Mouse (Mus musculus): ENCODE measurements around the gene Cnppd1. TPM values are rescaled to one million over a fixed set of nuclear protein-coding genes. Genes with fewer than 3 reads are reported as not detected.

Cnppd1 gene
- polyA plus RNA-seq, 1 experiment from 2014 or later = 36.2 TPM

- Histone ChIP-seq H3K4me3 (peak within 1 kb of the TSS; percentile 72), H3K4me1 (peaks cover 21% of the 10 kb centered on the region), H3K36me3 (peaks cover 70% of the 10 kb centered on the region), H3K27me3 (replicated peaks) (no peaks in the 10 kb centered on the region), H3K9me3 (no peaks in the 10 kb centered on the region), H3K4me2 (peak within 1 kb of the TSS; percentile 99), H3K9ac (peak within 1 kb of the TSS; percentile 84), H3K27ac (replicated peaks) (peak within 1 kb of the TSS; percentile 43)
- ATAC-seq (ENCODE audit: extremely low read depth, insufficient number of reproducible peaks, low FRiP score, low TSS enrichment) = peak; percentile 81
- under 1% methylated on average over 31 of the region's 31 CpGs for WGBS
Measured at GRCm38 (mm10) chr1:75180105-75180590, 37.6 kb upstream of the Cnppd1 start, which contains the start of gene Abcb6. TSS of gene Abcb6 (minus strand) at chr1:75180392.

GRCm38 (mm10) chr1:75179334-75180104 is 37.0 kb upstream of the Cnppd1 start:
- ATAC-seq (ENCODE audit: extremely low read depth, insufficient number of reproducible peaks, low FRiP score, low TSS enrichment) = peak; percentile 11; the same call in 1 of the 2 replicates
- Histone ChIP-seq H3K36me3 (peaks cover 69% of the 10 kb centered on the region), H3K9ac (peak overlapping the region; percentile 84), H3K9me3 (no peaks in the 10 kb centered on the region), H3K4me2 (peak overlapping the region; percentile 99), H3K27ac (replicated peaks) (peak overlapping the region; percentile 43), H3K27me3 (replicated peaks) (no peaks in the 10 kb centered on the region), H3K4me1 (peaks cover 21% of the 10 kb centered on the region), H3K4me3 (peak overlapping the region; percentile 72)
- 5% methylated on average over 23 of the region's 23 CpGs for WGBS

GRCm38 (mm10) chr1:75168472-75169464 is 26.3 kb upstream of the Cnppd1 start, which contains the start of gene Zfand2b:
TSS of gene Zfand2b (plus strand) at chr1:75168646.
- Histone ChIP-seq H3K4me1 (peaks cover 15% of the 10 kb centered on the region), H3K9me3 (no peaks in the 10 kb centered on the region), H3K4me2 (peak within 1 kb of the TSS; percentile 83), H3K27ac (replicated peaks) (peak within 1 kb of the TSS; percentile 87), H3K36me3 (peaks cover 42% of the 10 kb centered on the region), H3K9ac (peak within 1 kb of the TSS; percentile 86), H3K27me3 (replicated peaks) (no peaks in the 10 kb centered on the region), H3K4me3 (peak within 1 kb of the TSS; percentile 70)
- peak; percentile 98 for ATAC-seq (ENCODE audit: extremely low read depth, insufficient number of reproducible peaks, low FRiP score, low TSS enrichment)
- WGBS = 1% methylated on average over 59 of the region's 59 CpGs

GRCm38 (mm10) chr1:75168093-75168471 is 25.6 kb upstream of the Cnppd1 start:
- Histone ChIP-seq H3K27ac (replicated peaks) (peak overlapping the region; percentile 87), H3K9ac (peak overlapping the region; percentile 86), H3K4me2 (peak overlapping the region; percentile 83), H3K27me3 (replicated peaks) (no peaks in the 10 kb centered on the region), H3K4me1 (peaks cover 15% of the 10 kb centered on the region), H3K4me3 (peak overlapping the region; percentile 70), H3K9me3 (no peaks in the 10 kb centered on the region), H3K36me3 (peaks cover 36% of the 10 kb centered on the region)
- ATAC-seq (ENCODE audit: extremely low read depth, insufficient number of reproducible peaks, low FRiP score, low TSS enrichment) = no peak
- WGBS = 8% methylated on average over 7 of the region's 7 CpGs

- Histone ChIP-seq H3K9ac (no peak overlapping the region), H3K4me3 (no peak overlapping the region), H3K9me3 (no peaks in the 10 kb centered on the region), H3K27ac (replicated peaks) (no peak overlapping the region), H3K27me3 (replicated peaks) (no peaks in the 10 kb centered on the region), H3K4me2 (no peak overlapping the region), H3K4me1 (no peaks in the 10 kb centered on the region), H3K36me3 (no peaks in the 10 kb centered on the region)
- 53% methylated on average over 4 of the region's 4 CpGs for WGBS
- no peak for ATAC-seq (ENCODE audit: extremely low read depth, insufficient number of reproducible peaks, low FRiP score, low TSS enrichment)
Measured at GRCm38 (mm10) chr1:75160256-75160617, 17.7 kb upstream of the Cnppd1 start.

- WGBS = 45% methylated on average over 5 of the region's 5 CpGs
- H3K4me2 ChIP-seq = no peak overlapping the region
- no peak overlapping the region for H3K4me3 ChIP-seq
- H3K9ac ChIP-seq = no peak overlapping the region
- H3K4me1 ChIP-seq = no peaks in the 10 kb centered on the region
- no peak overlapping the region for H3K27ac ChIP-seq (replicated peaks)
- H3K9me3 ChIP-seq = no peaks in the 10 kb centered on the region
- no peak for ATAC-seq (ENCODE audit: extremely low read depth, insufficient number of reproducible peaks, low FRiP score, low TSS enrichment)
- no peaks in the 10 kb centered on the region for H3K27me3 ChIP-seq (replicated peaks)
- H3K36me3 ChIP-seq = no peaks in the 10 kb centered on the region
Measured at GRCm38 (mm10) chr1:75159540-75160255, 17.2 kb upstream of the Cnppd1 start.

- no peaks in the 10 kb centered on the region for H3K27me3 ChIP-seq (replicated peaks)
- no peaks in the 10 kb centered on the region for H3K36me3 ChIP-seq
- ATAC-seq (ENCODE audit: extremely low read depth, insufficient number of reproducible peaks, low FRiP score, low TSS enrichment) = no peak
- H3K4me1 ChIP-seq = no peaks in the 10 kb centered on the region
- H3K9ac ChIP-seq = no peak overlapping the region
- H3K4me3 ChIP-seq = no peak overlapping the region
- H3K9me3 ChIP-seq = no peaks in the 10 kb centered on the region
- no peak overlapping the region for H3K27ac ChIP-seq (replicated peaks)
- no peak overlapping the region for H3K4me2 ChIP-seq
Measured at GRCm38 (mm10) chr1:75158990-75159389, 16.5 kb upstream of the Cnppd1 start.

GRCm38 (mm10) chr1:75155837-75156236 is 13.3 kb upstream of the Cnppd1 start:
- H3K9ac ChIP-seq = no peak overlapping the region
- ATAC-seq (ENCODE audit: extremely low read depth, insufficient number of reproducible peaks, low FRiP score, low TSS enrichment) = no peak
- no peak overlapping the region for H3K4me3 ChIP-seq
- no peaks in the 10 kb centered on the region for H3K9me3 ChIP-seq
- H3K27ac ChIP-seq (replicated peaks) = no peak overlapping the region
- no peak overlapping the region for H3K4me2 ChIP-seq
- 32% methylated on average over 3 of the region's 3 CpGs for WGBS
- H3K4me1 ChIP-seq = no peaks in the 10 kb centered on the region
- H3K27me3 ChIP-seq (replicated peaks) = no peaks in the 10 kb centered on the region
- H3K36me3 ChIP-seq = no peaks in the 10 kb centered on the region

GRCm38 (mm10) chr1:75148727-75149126 is 6.2 kb upstream of the Cnppd1 start:
- no peak for ATAC-seq (ENCODE audit: extremely low read depth, insufficient number of reproducible peaks, low FRiP score, low TSS enrichment)
- Histone ChIP-seq H3K9ac (no peak overlapping the region), H3K27ac (replicated peaks) (no peak overlapping the region), H3K4me3 (no peak overlapping the region), H3K36me3 (peaks cover 62% of the 10 kb centered on the region), H3K9me3 (no peaks in the 10 kb centered on the region), H3K4me2 (no peak overlapping the region), H3K27me3 (replicated peaks) (no peaks in the 10 kb centered on the region), H3K4me1 (peaks cover 6% of the 10 kb centered on the region)
- 92% methylated on average over 4 of the region's 4 CpGs for WGBS

GRCm38 (mm10) chr1:75147411-75148135 is 5.1 kb upstream of the Cnppd1 start:
- no peak overlapping the region for H3K4me2 ChIP-seq
- no peaks in the 10 kb centered on the region for H3K9me3 ChIP-seq
- WGBS = 69% methylated on average over 7 of the region's 7 CpGs
- H3K27ac ChIP-seq (replicated peaks) = no peak overlapping the region
- ATAC-seq (ENCODE audit: extremely low read depth, insufficient number of reproducible peaks, low FRiP score, low TSS enrichment) = no peak
- peaks cover 62% of the 10 kb centered on the region for H3K36me3 ChIP-seq
- H3K27me3 ChIP-seq (replicated peaks) = no peaks in the 10 kb centered on the region
- H3K4me3 ChIP-seq = no peak overlapping the region
- peaks cover 12% of the 10 kb centered on the region for H3K4me1 ChIP-seq
- peak overlapping the region; percentile 15; the same call in 1 of the 2 replicates for H3K9ac ChIP-seq

All from heart, embryonic 13.5 days (tissue).